Mouse (Mus musculus): ENCODE results near the gene Gm3727. TPM values are rescaled to one million over a fixed set of nuclear protein-coding genes. Genes with fewer than 3 reads are reported as not detected.
"Not testable (repeated sequence)": the region's sequence is repeated elsewhere in the genome, so short reads cannot be mapped to it uniquely, and the experiment has no call there.

Gm3727 gene
- total RNA-seq (2021): not detected
- long read RNA-seq: 0 reads

DNA sequence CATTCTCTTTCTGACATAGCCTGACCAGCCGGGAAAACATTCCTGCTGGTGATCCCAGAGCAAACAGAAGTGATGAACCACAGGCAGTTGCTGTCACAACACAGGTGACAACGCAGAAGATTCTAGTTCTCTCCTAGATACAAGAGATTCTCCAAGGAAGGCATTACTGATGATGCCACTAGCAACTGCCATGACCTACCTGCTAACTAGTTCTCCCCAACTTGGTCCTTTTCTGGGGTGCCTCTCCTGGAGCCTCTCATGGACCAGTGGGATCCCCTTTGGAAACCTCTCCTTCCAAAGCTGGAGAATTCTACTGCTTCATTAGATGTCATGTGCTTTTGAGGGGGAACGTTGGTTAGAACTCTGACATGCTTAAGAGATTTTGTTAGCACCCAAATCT, at the start of gene Gm3727:
TSS of gene Gm3727 (minus strand) at position 101 of the 400 bp plus-strand sequence.
- not testable (repeated sequence) for DNase-seq (ENCODE audit: low spot score in 2 of 2)

DNA sequence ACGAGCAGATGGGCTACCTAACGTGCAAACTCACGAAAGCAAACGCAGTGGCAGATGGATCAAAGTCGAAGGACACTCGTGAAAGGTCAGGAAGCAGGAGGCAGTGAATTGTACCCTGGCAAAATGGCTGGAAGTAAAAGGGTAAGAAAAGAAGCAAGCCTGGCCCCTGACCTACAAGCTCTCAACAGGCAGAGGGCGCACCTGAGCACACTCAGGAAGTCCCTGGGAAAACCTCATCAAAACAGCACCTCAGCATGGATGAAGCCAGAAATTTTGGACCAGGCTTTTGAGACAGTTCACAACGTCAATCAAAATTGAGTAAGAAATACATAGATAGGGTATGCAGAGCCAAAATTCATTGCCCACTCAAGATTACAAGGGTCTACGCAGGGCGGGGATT, 21.0 kb downstream of the Gm3727 start:
- peak in 1 of 2 experiments; percentile 10 for DNase-seq (ENCODE audit: low spot score in 2 of 2)

Other genes starting within 250 kb of the Gm3727 start
- 1 to 10 TPM in 1 of 2 experiments, under 1 TPM in 1; 0.87 to 1.8 TPM for gene Gm10406, start 237.3 kb downstream of the Gm3727 start, total RNA-seq (2021)
- not detected for gene Gm3685, start 219.7 kb downstream of the Gm3727 start, total RNA-seq (2021)
- gene Gm3696, start 164.1 kb downstream of the Gm3727 start, total RNA-seq (2021): 1 to 10 TPM; 3.8 to 4.7 TPM
- gene Gm6676, start 139.3 kb downstream of the Gm3727 start, total RNA-seq (2021): not detected
- 1 to 10 TPM; 1.5 to 1.6 TPM for gene Gm3512, start 90.2 kb downstream of the Gm3727 start, total RNA-seq (2021)
- not detected for gene Gm16434, start 70.2 kb downstream of the Gm3727 start, total RNA-seq (2021)
- 1 to 10 TPM; 1.4 to 1.5 TPM for gene Gm3739, start 50.3 kb upstream of the Gm3727 start, total RNA-seq (2021)
- not detected for gene Gm5797, start 67.7 kb upstream of the Gm3727 start, total RNA-seq (2021)
- not detected for gene Gm8374, start 100.4 kb upstream of the Gm3727 start, total RNA-seq (2021)
- gene Gm3755, start 186.2 kb upstream of the Gm3727 start, total RNA-seq (2021): under 1 TPM in 1 of 2 experiments, not detected in 1; 0.37 TPM
- gene Gm3752, start 219.0 kb upstream of the Gm3727 start, total RNA-seq (2021): 1 to 10 TPM; 2.6 to 2.9 TPM

Data from layer of hippocampus, postnatal 10 days (tissue).